Mouse (Mus musculus) MEL (cell line): ENCODE results near the gene Samd14.

Source experiments
- CHD2 ChIP-seq: IDR thresholded peaks from 2 replicates; pipeline ENCODE4 v1.6.1; 2011; ENCODE audit warnings: low read length, improper control_type of control experiment
- CTCF ChIP-seq, 3 experiments: IDR thresholded peaks in 2 of 3; conservative IDR thresholded peaks in 1 of 3; 2 replicates each; pipeline ENCODE4 v1.5.1; 2011 to 2012; ENCODE audit warnings: low read length in 3 of 3, low read depth in 2 of 3, mild to moderate bottlenecking in 2 of 3, improper control_type of control experiment in 1 of 3, inconsistent platforms in 1 of 3, mixed read lengths in 1 of 3, moderate library complexity in 1 of 3; ENCODE audit not compliant: control insufficient read depth in 1 of 3, insufficient read depth in 1 of 3, poor library complexity in 1 of 3, severe bottlenecking in 1 of 3
- ELF1 ChIP-seq: IDR thresholded peaks from 2 replicates; pipeline ENCODE4 v1.6.1; 2014; ENCODE audit warnings: low read depth, mild to moderate bottlenecking, inconsistent platforms, low read length, improper control_type of control experiment, moderate library complexity
- EP300 ChIP-seq, 2 experiments: IDR thresholded peaks; 2 replicates each; pipeline ENCODE4 v1.6.1; 2011; ENCODE audit warnings: improper control_type of control experiment in 2 of 2, low read length in 2 of 2, low read depth in 1 of 2, mild to moderate bottlenecking in 1 of 2
- ETS1 ChIP-seq: IDR thresholded peaks from 2 replicates; pipeline ENCODE4 v1.6.1; 2012; ENCODE audit warnings: low read depth, mild to moderate bottlenecking, inconsistent platforms, low read length, improper control_type of control experiment, moderate library complexity
- GABPA ChIP-seq: IDR thresholded peaks from 2 replicates; pipeline ENCODE4 v1.6.1; 2012; ENCODE audit warnings: low read depth, mild to moderate bottlenecking, inconsistent platforms, low read length, improper control_type of control experiment, moderate library complexity
- JUND ChIP-seq: IDR thresholded peaks from 2 replicates; pipeline ENCODE4 v1.6.1; 2011; ENCODE audit warnings: low read depth, mild to moderate bottlenecking, improper control_type of control experiment, low read length
- MYB ChIP-seq: IDR thresholded peaks from 2 replicates; pipeline ENCODE4 v1.6.1; 2011; ENCODE audit warnings: mild to moderate bottlenecking, low read depth, low read length, improper control_type of control experiment
- POLR2A ChIP-seq, 2 experiments: IDR thresholded peaks; 2 replicates each; pipeline ENCODE4 v1.6.1; 2011 to 2012; ENCODE audit warnings: low read length in 2 of 2, mild to moderate bottlenecking in 2 of 2, control low read depth in 1 of 2, improper control_type of control experiment in 1 of 2, low read depth in 1 of 2, moderate library complexity in 1 of 2; ENCODE audit not compliant: control insufficient read depth in 1 of 2, insufficient read depth in 1 of 2, poor library complexity in 1 of 2
- SMC3 ChIP-seq: IDR thresholded peaks from 2 replicates; pipeline ENCODE4 v1.6.1; 2011; ENCODE audit warnings: low read depth, low read length, improper control_type of control experiment
- USF2 ChIP-seq, 2 experiments: IDR thresholded peaks; 2 replicates each; pipeline ENCODE4 v1.6.1; 2011 to 2012; ENCODE audit warnings: improper control_type of control experiment in 2 of 2, low read length in 2 of 2, borderline replicate concordance in 1 of 2, inconsistent platforms in 1 of 2, low read depth in 1 of 2, mild to moderate bottlenecking in 1 of 2; ENCODE audit not compliant: insufficient read depth in 1 of 2
- ZC3H11A ChIP-seq: IDR thresholded peaks from 2 replicates; pipeline ENCODE4 v1.6.1; 2012; ENCODE audit warnings: low read depth, mild to moderate bottlenecking, inconsistent platforms, low read length, improper control_type of control experiment

DNA sequence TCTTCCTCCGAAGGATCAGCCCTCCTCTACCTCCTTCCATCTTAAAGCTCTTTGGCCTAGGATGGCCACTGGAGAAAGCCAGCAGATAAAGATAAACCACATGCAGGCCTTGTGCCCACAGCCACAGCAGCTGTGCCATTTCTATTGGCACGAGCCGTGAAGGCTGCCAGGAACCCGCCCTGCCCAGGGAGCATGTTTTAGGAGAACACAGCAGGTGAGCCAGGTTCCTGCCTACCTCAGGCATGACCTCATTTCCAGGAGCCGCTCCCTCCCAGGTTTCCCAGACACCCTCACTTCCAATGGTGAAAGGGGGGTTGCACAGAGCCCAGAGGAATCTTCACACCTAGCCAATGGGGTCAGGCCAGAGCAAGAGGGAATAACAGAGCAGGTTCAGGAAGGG is 63.1 kb downstream of the Samd14 start:
- TF ChIP-seq SMC3 (no peak), JUND (no peak), USF2 (IDR thresholded peaks at IDR 0.05; ENCODE audit: borderline replicate concordance in 1 of 2, insufficient read depth in 1 of 2, low read depth in 1 of 2, low read length in 2 of 2) (no peak), CTCF (IDR thresholded peaks at IDR 0.05 in 2 of 3, conservative IDR thresholded peaks at IDR 0.05 in 1 of 3; ENCODE audit: control insufficient read depth in 1 of 3, insufficient read depth in 1 of 3, low read depth in 2 of 3, low read length in 3 of 3, poor library complexity in 1 of 3, severe bottlenecking in 1 of 3) (no peak), CHD2 (no peak), ZC3H11A (no peak), MYB (no peak), ELF1 (no peak), GABPA (no peak), POLR2A (IDR thresholded peaks at IDR 0.05; ENCODE audit: control insufficient read depth in 1 of 2, insufficient read depth in 1 of 2, low read depth in 1 of 2, low read length in 2 of 2, poor library complexity in 1 of 2) (no peak), ETS1 (no peak), EP300 (IDR thresholded peaks at IDR 0.05; ENCODE audit: low read depth in 1 of 2, low read length in 2 of 2) (no peak)
